Mouse (Mus musculus) thymus, adult 2 months (tissue): ENCODE data around the gene Nav3.

Experiments used
- CTCF ChIP-seq: fragments of 200-500 bp; IDR thresholded peaks from 2 replicates; pipeline ENCODE4 v1.5.1; 2012; ENCODE audit warnings: mild to moderate bottlenecking, control low read depth, low read length, moderate library complexity, borderline replicate concordance; ENCODE audit not compliant: control insufficient read depth, poor library complexity, insufficient read depth; ENCODE audit errors: extremely low read depth
- POLR2A ChIP-seq: fragments of 200-500 bp; IDR thresholded peaks from 2 replicates; pipeline ENCODE4 v1.6.1; 2012; ENCODE audit warnings: mild to moderate bottlenecking, low read length, control low read depth, moderate library complexity; ENCODE audit not compliant: control insufficient read depth, poor library complexity, insufficient read depth; ENCODE audit errors: extremely low read depth

DNA sequence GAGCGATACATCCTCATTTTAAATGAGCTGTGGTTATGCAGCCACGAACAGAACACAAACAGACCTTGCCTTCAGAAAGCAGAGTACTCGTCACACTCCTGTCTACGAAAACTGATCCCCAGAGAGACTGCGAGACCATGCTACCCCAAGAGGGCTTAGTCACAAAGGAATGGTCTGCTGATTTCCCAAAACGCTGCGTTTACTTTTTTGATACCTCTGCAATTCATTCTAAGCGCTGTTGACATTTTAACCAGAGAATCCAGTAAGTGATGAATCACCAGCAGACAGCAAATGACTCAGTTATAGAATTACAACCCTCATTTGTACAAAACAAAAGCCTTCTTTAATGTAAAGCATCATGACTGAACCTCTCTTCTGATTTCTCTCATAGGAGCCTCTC lies 28.8 kb upstream of the Nav3 start:
- TF ChIP-seq CTCF (no peak), POLR2A (no peak)
